Mouse (Mus musculus) brain, embryonic 14.5 days (tissue): ENCODE measurements around the gene Foxn1.

Experiments
- CTCF ChIP-seq: fragments of 200-500 bp; IDR thresholded peaks from 2 replicates; pipeline ENCODE4 v1.5.1; 2012; ENCODE audit warnings: inconsistent platforms, mild to moderate bottlenecking, moderate library complexity, borderline replicate concordance; ENCODE audit not compliant: insufficient read depth, insufficient read length; ENCODE audit errors: extremely low read depth
- POLR2A ChIP-seq: fragments of 200-500 bp; IDR thresholded peaks from 2 replicates; pipeline ENCODE4 v1.6.1; 2012; ENCODE audit warnings: mild to moderate bottlenecking, inconsistent platforms, borderline replicate concordance; ENCODE audit not compliant: poor library complexity, insufficient read depth, insufficient read length, severe bottlenecking; ENCODE audit errors: extremely low read depth

DNA sequence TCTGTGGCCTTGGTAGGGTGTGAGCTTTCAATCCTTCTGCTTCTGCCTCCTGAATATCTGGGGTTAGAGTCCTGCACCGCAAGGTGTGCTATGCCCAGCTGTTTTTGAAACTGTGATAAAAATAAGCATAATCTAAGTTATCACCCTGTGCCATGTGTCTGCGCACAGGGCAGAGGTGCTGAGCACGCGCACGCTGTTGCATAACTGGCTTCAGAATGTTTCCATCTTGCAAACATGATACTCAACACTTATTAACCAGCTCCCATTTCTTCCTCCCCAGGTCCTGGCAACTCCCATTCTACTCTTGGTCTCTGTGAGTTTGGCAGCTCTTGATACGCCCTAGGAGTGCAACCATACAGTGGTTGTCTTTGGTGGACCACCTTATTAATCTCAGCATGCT lies 41.3 kb upstream of the Foxn1 start:
- no peak for TF ChIP-seq CTCF
- no peak for TF ChIP-seq POLR2A
